Mouse (Mus musculus): ENCODE data around the gene Ifne. TPM values are rescaled to one million over a fixed set of nuclear protein-coding genes. Genes with fewer than 3 reads are reported as not detected.

The Ifne gene
- polyA plus RNA-seq, 1 experiment from 2014 or later: not detected

- no peak for ATAC-seq (ENCODE audit: low FRiP score, low read depth)
- Histone ChIP-seq H3K27me3 (no peaks in the 10 kb centered on the region), H3K4me3 (no peak overlapping the region)
Measured at GRCm38 (mm10) chr4:88909600-88910534, 29.9 kb upstream of the Ifne start.

GRCm38 (mm10) chr4:88893201-88893754 lies 13.3 kb upstream of the Ifne start:
- Histone ChIP-seq H3K9ac (replicated peaks) (no peak overlapping the region), H3K27ac (replicated peaks) (no peak overlapping the region), H3K4me2 (replicated peaks) (no peak overlapping the region), H3K36me3 (no peaks in the 10 kb centered on the region), H3K4me1 (no peaks in the 10 kb centered on the region), H3K27me3 (no peaks in the 10 kb centered on the region), H3K9me3 (no peaks in the 10 kb centered on the region), H3K4me3 (no peak overlapping the region)
- ATAC-seq (ENCODE audit: low FRiP score, low read depth): no peak

More at GRCm38 (mm10) chr4:88909600-88910534, 29.9 kb upstream of the Ifne start:
- Histone ChIP-seq H3K9me3 (no peaks in the 10 kb centered on the region), H3K36me3 (no peaks in the 10 kb centered on the region), H3K4me1 (no peaks in the 10 kb centered on the region), H3K27ac (replicated peaks) (no peak overlapping the region), H3K4me2 (replicated peaks) (no peak overlapping the region), H3K9ac (replicated peaks) (no peak overlapping the region)
- WGBS: 88% methylated on average over 10 of the region's 10 CpGs

- Histone ChIP-seq H3K27ac (replicated peaks) (no peak overlapping the region), H3K9me3 (no peaks in the 10 kb centered on the region), H3K9ac (replicated peaks) (no peak overlapping the region), H3K4me3 (no peak overlapping the region), H3K4me1 (no peaks in the 10 kb centered on the region), H3K4me2 (replicated peaks) (no peak overlapping the region), H3K36me3 (no peaks in the 10 kb centered on the region), H3K27me3 (no peaks in the 10 kb centered on the region)
- ATAC-seq (ENCODE audit: low FRiP score, low read depth): no peak
Measured at GRCm38 (mm10) chr4:88888236-88888635, 8.2 kb upstream of the Ifne start.

GRCm38 (mm10) chr4:88878772-88879171 lies 1.2 kb downstream of the Ifne start:
- no peaks in the 10 kb centered on the region for H3K9me3 ChIP-seq
- H3K9ac ChIP-seq (replicated peaks): no peak overlapping the region
- H3K4me2 ChIP-seq (replicated peaks): no peak overlapping the region
- H3K27ac ChIP-seq (replicated peaks): no peak overlapping the region
- WGBS: 83% methylated on average over 4 of the region's 4 CpGs
- no peaks in the 10 kb centered on the region for H3K36me3 ChIP-seq
- H3K4me3 ChIP-seq: no peak overlapping the region
- no peaks in the 10 kb centered on the region for H3K27me3 ChIP-seq
- no peaks in the 10 kb centered on the region for H3K4me1 ChIP-seq
- ATAC-seq (ENCODE audit: low FRiP score, low read depth): no peak

GRCm38 (mm10) chr4:88878246-88878645 lies 1.8 kb downstream of the Ifne start:
- Histone ChIP-seq H3K36me3 (no peaks in the 10 kb centered on the region), H3K9me3 (no peaks in the 10 kb centered on the region), H3K27ac (replicated peaks) (no peak overlapping the region), H3K4me2 (replicated peaks) (no peak overlapping the region), H3K4me1 (no peaks in the 10 kb centered on the region), H3K4me3 (no peak overlapping the region), H3K9ac (replicated peaks) (no peak overlapping the region), H3K27me3 (no peaks in the 10 kb centered on the region)
- WGBS: 51% methylated on average over 10 of the region's 10 CpGs
- ATAC-seq (ENCODE audit: low FRiP score, low read depth): no peak

GRCm38 (mm10) chr4:88876520-88876919 lies 3.5 kb downstream of the Ifne start:
- H3K9ac ChIP-seq (replicated peaks): no peak overlapping the region
- no peaks in the 10 kb centered on the region for H3K36me3 ChIP-seq
- no peaks in the 10 kb centered on the region for H3K27me3 ChIP-seq
- no peaks in the 10 kb centered on the region for H3K9me3 ChIP-seq
- no peak overlapping the region for H3K27ac ChIP-seq (replicated peaks)
- no peaks in the 10 kb centered on the region for H3K4me1 ChIP-seq
- no peak overlapping the region for H3K4me3 ChIP-seq
- 86% methylated on average over 4 of the region's 4 CpGs for WGBS
- H3K4me2 ChIP-seq (replicated peaks): no peak overlapping the region
- no peak for ATAC-seq (ENCODE audit: low FRiP score, low read depth)

GRCm38 (mm10) chr4:88875435-88876095 lies 4.4 kb downstream of the Ifne start:
- no peaks in the 10 kb centered on the region for H3K36me3 ChIP-seq
- H3K27ac ChIP-seq (replicated peaks): no peak overlapping the region
- 73% methylated on average over 4 of the region's 4 CpGs for WGBS
- H3K9ac ChIP-seq (replicated peaks): no peak overlapping the region
- H3K27me3 ChIP-seq: no peaks in the 10 kb centered on the region
- H3K9me3 ChIP-seq: no peaks in the 10 kb centered on the region
- no peak for ATAC-seq (ENCODE audit: low FRiP score, low read depth)
- no peak overlapping the region for H3K4me3 ChIP-seq
- no peaks in the 10 kb centered on the region for H3K4me1 ChIP-seq
- no peak overlapping the region for H3K4me2 ChIP-seq (replicated peaks)

- Histone ChIP-seq H3K4me2 (replicated peaks) (no peak overlapping the region), H3K4me3 (no peak overlapping the region), H3K27me3 (peaks cover 5% of the 10 kb centered on the region), H3K27ac (replicated peaks) (no peak overlapping the region), H3K9me3 (no peaks in the 10 kb centered on the region), H3K4me1 (peaks cover 6% of the 10 kb centered on the region; the same call in 1 of the 2 replicates), H3K36me3 (no peaks in the 10 kb centered on the region), H3K9ac (replicated peaks) (no peak overlapping the region)
- ATAC-seq (ENCODE audit: low FRiP score, low read depth): no peak
- 0% methylated on average over 2 of the region's 2 CpGs for WGBS
Measured at GRCm38 (mm10) chr4:88872691-88873090, 7.3 kb downstream of the Ifne start.

GRCm38 (mm10) chr4:88867926-88868911 lies 11.8 kb downstream of the Ifne start:
- H3K27ac ChIP-seq (replicated peaks): no peak overlapping the region
- H3K4me1 ChIP-seq: peaks cover 9% of the 10 kb centered on the region
- peak overlapping the region; percentile 54 for H3K4me3 ChIP-seq
- no peaks in the 10 kb centered on the region for H3K36me3 ChIP-seq
- 9% methylated on average over 27 of the region's 31 CpGs for WGBS
- H3K27me3 ChIP-seq: peaks cover 25% of the 10 kb centered on the region
- peak; percentile 74 for ATAC-seq (ENCODE audit: low FRiP score, low read depth)
- H3K9me3 ChIP-seq: no peaks in the 10 kb centered on the region
- H3K9ac ChIP-seq (replicated peaks): peak overlapping the region; percentile 59
- peak overlapping the region; percentile 95 for H3K4me2 ChIP-seq (replicated peaks)

- Histone ChIP-seq H3K9me3 (no peaks in the 10 kb centered on the region), H3K36me3 (no peaks in the 10 kb centered on the region), H3K4me2 (replicated peaks) (peak overlapping the region; percentile 95), H3K4me1 (peaks cover 11% of the 10 kb centered on the region), H3K27ac (replicated peaks) (no peak overlapping the region), H3K27me3 (peaks cover 32% of the 10 kb centered on the region), H3K4me3 (peak overlapping the region; percentile 54), H3K9ac (replicated peaks) (no peak overlapping the region)
- peak; percentile 45 for ATAC-seq (ENCODE audit: low FRiP score, low read depth)
- 2% methylated on average over 7 of the region's 8 CpGs for WGBS
Measured at GRCm38 (mm10) chr4:88867366-88867925, 12.6 kb downstream of the Ifne start.

GRCm38 (mm10) chr4:88865011-88865569 lies 14.9 kb downstream of the Ifne start:
- Histone ChIP-seq H3K4me1 (peaks cover 11% of the 10 kb centered on the region), H3K27ac (replicated peaks) (no peak overlapping the region), H3K36me3 (no peaks in the 10 kb centered on the region), H3K27me3 (peaks cover 39% of the 10 kb centered on the region), H3K9ac (replicated peaks) (no peak overlapping the region), H3K4me3 (no peak overlapping the region), H3K9me3 (no peaks in the 10 kb centered on the region), H3K4me2 (replicated peaks) (no peak overlapping the region)
- 45% methylated on average over 6 of the region's 6 CpGs for WGBS
- ATAC-seq (ENCODE audit: low FRiP score, low read depth): no peak

Measured in midbrain, embryonic 12.5 days (tissue).